Mouse (Mus musculus) myocyte (in vitro differentiated cells): ENCODE data around the gene Cacna1i. TPM values are rescaled to one million over a fixed set of nuclear protein-coding genes. Genes with fewer than 3 reads are reported as not detected.

ENCODE experiments used
- H3K27me3 ChIP-seq: one replicate; pipeline ENCODE4 v1.6.1; 2011; ENCODE audit not compliant: control insufficient read depth, insufficient read depth, insufficient read length
- H3K36me3 ChIP-seq: one replicate; pipeline ENCODE4 v1.6.1; 2011; ENCODE audit not compliant: control insufficient read depth, insufficient read depth
- H3K4me2 ChIP-seq: one replicate; pipeline ENCODE4 v1.6.1; 2011; ENCODE audit warnings: low read depth, control low read depth
- H3K4me3 ChIP-seq: one replicate; pipeline ENCODE4 v1.5.1; 2011; ENCODE audit warnings: mild to moderate bottlenecking, control low read depth, moderate library complexity
- H3K79me2 ChIP-seq: one replicate; pipeline ENCODE4 v1.6.1; 2011; ENCODE audit not compliant: control insufficient read depth, insufficient read depth
- H3ac ChIP-seq: one replicate; pipeline ENCODE4 v1.6.1; 2011; ENCODE audit not compliant: control insufficient read depth, insufficient read length
- CEBPB ChIP-seq: IDR thresholded peaks from 2 replicates; pipeline ENCODE4 v1.6.1; 2011; ENCODE audit warnings: mild to moderate bottlenecking, moderate library complexity; ENCODE audit not compliant: poor library complexity, insufficient read depth, severe bottlenecking
- E2F4 ChIP-seq: IDR thresholded peaks from one replicate; pipeline ENCODE4 v1.6.1; 2011; ENCODE audit warnings: mild to moderate bottlenecking, control low read depth, moderate library complexity; ENCODE audit not compliant: insufficient read depth
- MAX ChIP-seq: IDR thresholded peaks from one replicate; pipeline ENCODE4 v1.6.1; 2011; ENCODE audit warnings: low read depth, mild to moderate bottlenecking, control low read depth
- MYOD1 ChIP-seq, 3 experiments: IDR thresholded peaks; one replicate each; pipeline ENCODE4 v1.6.1; 2011; ENCODE audit warnings: control low read depth in 2 of 3, low read depth in 2 of 3, mild to moderate bottlenecking in 2 of 3, moderate library complexity in 1 of 3; ENCODE audit not compliant: insufficient read length in 2 of 3, control insufficient read depth in 1 of 3
- MYOG ChIP-seq, 3 experiments: IDR thresholded peaks; one replicate each; pipeline ENCODE4 v1.6.1; 2011; ENCODE audit warnings: control low read depth in 2 of 3, low read depth in 2 of 3, mild to moderate bottlenecking in 2 of 3; ENCODE audit not compliant: insufficient read length in 2 of 3, control insufficient read depth in 1 of 3, insufficient read depth in 1 of 3
- POLR2A ChIP-seq: IDR thresholded peaks from one replicate; pipeline ENCODE4 v1.6.1; 2011; ENCODE audit warnings: low read depth, mild to moderate bottlenecking, control low read depth, moderate library complexity; ENCODE audit not compliant: insufficient read length
- POLR2AphosphoS2 ChIP-seq: IDR thresholded peaks from one replicate; pipeline ENCODE4 v1.6.1; 2011; ENCODE audit warnings: low read depth, control low read depth; ENCODE audit not compliant: insufficient read length
- REST ChIP-seq: IDR thresholded peaks from one replicate; pipeline ENCODE4 v1.6.1; 2011; ENCODE audit warnings: mild to moderate bottlenecking, control low read depth, moderate library complexity; ENCODE audit not compliant: insufficient read depth, insufficient read length
- SRF ChIP-seq: IDR thresholded peaks from one replicate; pipeline ENCODE4 v1.6.1; 2011; ENCODE audit warnings: low read depth; ENCODE audit not compliant: control insufficient read depth, insufficient read length
- TCF12 ChIP-seq: IDR thresholded peaks from one replicate; pipeline ENCODE4 v1.6.1; 2011; ENCODE audit warnings: mild to moderate bottlenecking, control low read depth; ENCODE audit not compliant: poor library complexity, insufficient read depth, severe bottlenecking
- TCF3 ChIP-seq: IDR thresholded peaks from one replicate; pipeline ENCODE4 v1.6.1; 2011; ENCODE audit warnings: low read depth, control low read depth; ENCODE audit not compliant: insufficient read length
- USF1 ChIP-seq: IDR thresholded peaks from one replicate; pipeline ENCODE4 v1.6.1; 2011; ENCODE audit warnings: low read depth, mild to moderate bottlenecking, control low read depth, moderate library complexity
- polyA plus RNA-seq: library from polyadenylated mRNA; unstranded; fragments of >200 nt; fragmentation: generic; extraction: Trizol; gene quantifications from one replicate; pipeline ENCODE4 v1.2.1, GENCODE M21; 2012; ENCODE audit warnings: missing spikeins

The Cacna1i gene
- polyA plus RNA-seq, 1 experiment, result 0.04 TPM

DNA sequence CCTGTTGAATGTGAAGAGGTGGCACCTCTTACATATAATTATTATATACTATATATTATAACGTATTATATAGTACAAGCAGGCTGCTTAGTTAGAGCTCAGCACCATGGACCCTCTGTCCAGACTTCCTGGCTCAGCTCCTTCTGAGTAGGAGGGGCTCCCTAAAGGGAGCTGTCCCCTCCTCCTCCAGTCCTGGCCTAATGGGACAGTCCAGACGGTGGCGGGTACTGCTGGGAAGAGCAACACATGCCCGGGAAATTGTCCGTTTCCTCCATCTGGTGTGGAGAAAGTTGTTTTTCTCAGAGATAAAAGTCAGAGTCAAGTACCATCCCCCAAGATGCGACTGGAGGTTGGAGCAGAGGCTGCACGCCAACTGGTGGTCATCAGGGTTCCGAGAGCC, 19.1 kb downstream of the Cacna1i start:
- H3K4me3 ChIP-seq, result no peak overlapping the region
- TF ChIP-seq MYOD1 (IDR thresholded peaks at IDR 0.05; ENCODE audit: control insufficient read depth in 1 of 3, insufficient read length in 2 of 3, low read depth in 2 of 3) (no peak), USF1 (no peak), TCF12 (no peak), MAX (no peak), E2F4 (no peak), TCF3 (no peak), REST (no peak), SRF (no peak)
- no peak overlapping the region for H3ac ChIP-seq
- no peaks in the 10 kb centered on the region for H3K79me2 ChIP-seq
- no peaks in the 10 kb centered on the region for H3K36me3 ChIP-seq
- no peak overlapping the region for H3K4me2 ChIP-seq
- H3K27me3 ChIP-seq, result peaks cover 34% of the 10 kb centered on the region

- Histone ChIP-seq H3K4me3 (no peak overlapping the region), H3K79me2 (no peaks in the 10 kb centered on the region), H3K4me2 (no peak overlapping the region), H3K36me3 (no peaks in the 10 kb centered on the region), H3K27me3 (peaks cover 12% of the 10 kb centered on the region), H3ac (no peak overlapping the region)
- TF ChIP-seq CEBPB (no peak), MYOD1 (IDR thresholded peaks at IDR 0.05; ENCODE audit: control insufficient read depth in 1 of 3, insufficient read length in 2 of 3, low read depth in 2 of 3) (no peak), REST (no peak), POLR2A (no peak), MYOG (IDR thresholded peaks at IDR 0.05; ENCODE audit: control insufficient read depth in 1 of 3, insufficient read depth in 1 of 3, insufficient read length in 2 of 3, low read depth in 2 of 3) (no peak), USF1 (no peak), TCF3 (no peak), POLR2AphosphoS2 (no peak), MAX (no peak), E2F4 (no peak), SRF (no peak), TCF12 (no peak)
Measured at GRCm38 (mm10) chr15:80314731-80315130, 27.7 kb downstream of the Cacna1i start.

DNA sequence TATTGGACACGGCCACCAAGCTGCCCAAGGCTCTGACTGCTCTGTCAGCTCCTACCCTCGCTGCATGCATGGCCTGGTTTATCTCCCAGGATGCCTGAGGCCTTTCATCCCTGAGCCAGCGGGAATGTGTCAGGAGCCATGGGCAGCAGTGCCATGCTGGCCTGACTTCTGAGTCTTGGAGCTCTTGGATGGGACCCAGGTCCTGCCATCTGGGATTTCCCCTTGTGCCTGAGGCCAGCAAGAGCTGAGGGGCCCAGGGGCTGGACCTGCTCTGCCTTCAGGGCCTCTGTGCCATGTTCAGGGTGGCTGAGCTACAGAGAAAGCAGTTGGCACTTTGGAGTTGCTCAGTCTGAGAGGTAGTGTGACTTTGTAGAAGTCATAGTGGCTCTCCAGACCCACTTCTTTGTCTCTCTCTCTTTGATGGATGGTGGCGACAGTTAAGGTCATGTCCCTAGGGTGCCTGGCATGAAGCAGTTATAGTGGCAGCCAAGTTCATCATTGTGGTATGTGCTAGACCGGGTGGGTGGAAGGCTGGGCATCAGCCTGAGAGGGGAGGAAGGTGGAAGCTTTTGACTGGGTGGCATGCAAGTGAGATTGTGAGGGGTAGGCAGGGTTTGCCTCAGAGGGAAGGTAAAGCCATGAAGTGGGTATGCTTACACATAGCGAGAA, 30.1 kb downstream of the Cacna1i start:
- no peaks in the 10 kb centered on the region for H3K79me2 ChIP-seq
- no peaks in the 10 kb centered on the region for H3K36me3 ChIP-seq
- H3ac ChIP-seq, result no peak overlapping the region
- TF ChIP-seq TCF3 (no peak), POLR2AphosphoS2 (no peak), POLR2A (no peak), USF1 (no peak), E2F4 (no peak), MYOD1 (IDR thresholded peaks at IDR 0.05; ENCODE audit: control insufficient read depth in 1 of 3, insufficient read length in 2 of 3, low read depth in 2 of 3) (no peak), SRF (no peak), MAX (no peak), CEBPB (no peak), REST (no peak), TCF12 (no peak), MYOG (IDR thresholded peaks at IDR 0.05; ENCODE audit: control insufficient read depth in 1 of 3, insufficient read depth in 1 of 3, insufficient read length in 2 of 3, low read depth in 2 of 3) (no peak)
- H3K27me3 ChIP-seq, result peaks cover 18% of the 10 kb centered on the region
- H3K4me2 ChIP-seq, result no peak overlapping the region
- H3K4me3 ChIP-seq, result no peak overlapping the region

GRCm38 (mm10) chr15:80317841-80318530, 30.9 kb downstream of the Cacna1i start:
- no peak for TF ChIP-seq POLR2A
- TF ChIP-seq MAX, result no peak
- no peak for TF ChIP-seq USF1
- TF ChIP-seq SRF, result no peak
- TF ChIP-seq TCF12, result no peak
- TF ChIP-seq MYOD1 (IDR thresholded peaks at IDR 0.05; ENCODE audit: control insufficient read depth in 1 of 3, insufficient read length in 2 of 3, low read depth in 2 of 3), result no peak
- TF ChIP-seq REST, result no peak
- TF ChIP-seq CEBPB, result no peak
- no peak for TF ChIP-seq E2F4
- TF ChIP-seq POLR2AphosphoS2, result no peak
- no peak for TF ChIP-seq MYOG (IDR thresholded peaks at IDR 0.05; ENCODE audit: control insufficient read depth in 1 of 3, insufficient read depth in 1 of 3, insufficient read length in 2 of 3, low read depth in 2 of 3)
- no peak for TF ChIP-seq TCF3
- Histone ChIP-seq H3K27me3 (peaks cover 9% of the 10 kb centered on the region), H3K4me3 (no peak overlapping the region), H3ac (no peak overlapping the region), H3K36me3 (no peaks in the 10 kb centered on the region), H3K4me2 (no peak overlapping the region), H3K79me2 (no peaks in the 10 kb centered on the region)
